ENCODE assay signal across 12 mouse cellular contexts in the genomic region with DNA sequence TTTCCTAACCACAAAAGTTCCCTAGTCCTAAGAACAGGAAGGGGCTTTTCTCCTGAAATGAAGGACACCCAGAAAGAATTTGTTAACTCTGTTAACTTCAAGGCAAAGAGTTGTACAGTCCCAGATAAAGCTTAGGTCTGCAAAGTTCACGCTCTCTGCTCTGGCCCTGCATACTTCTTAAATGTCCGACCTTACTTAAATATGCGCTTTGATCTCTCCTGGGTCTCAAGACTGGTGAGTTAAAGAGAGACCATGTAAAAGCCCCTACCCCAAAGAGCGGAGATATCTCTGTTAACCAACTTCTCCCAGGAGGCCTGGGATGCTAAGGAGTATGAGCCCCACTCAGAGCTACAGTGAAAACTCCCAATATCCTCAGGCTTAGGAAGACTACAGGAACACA.
DNase-seq lines count a peak whose midpoint lies in the region; ATAC-seq and TF ChIP-seq lines count a peak whose summit lies in the region.
"Had no signal": no experiment of that assay in that cellular context is flagged by ENCODE, and none has a peak within 500 bp of the region (broad histone marks: within the 10 kb centered on the region; RNA-seq: fewer than 3 reads in every experiment).

No protein-coding gene starts in this region.

- H3K36me3 ChIP-seq in heart, embryonic 12.5 days: peaks cover 8% of the 10 kb centered on the region; the same call in 1 of the 2 replicates
- H3K36me3 ChIP-seq in liver, adult 2 months (ENCODE audit: control insufficient read depth, insufficient read depth, low read length): no peaks in the 10 kb centered on the region
- H3K36me3 ChIP-seq in embryonic facial prominence, embryonic 10.5 days (replicated peaks): peaks cover 24% of the 10 kb centered on the region
- H3K36me3 ChIP-seq in stomach, embryonic 15.5 days: no peaks in the 10 kb centered on the region
- H3K36me3 ChIP-seq: midbrain, embryonic 15.5 days; neural tube, embryonic 13.5 days had no signal

- H3K9ac ChIP-seq in heart, embryonic 12.5 days: no peak overlapping the region
- no peak overlapping the region for H3K9ac ChIP-seq in liver, adult 2 months (ENCODE audit: low read depth, low read length)
- no peak overlapping the region for H3K9ac ChIP-seq in stomach, embryonic 15.5 days
- H3K9ac ChIP-seq: midbrain, embryonic 15.5 days; neural tube, embryonic 13.5 days had no signal

- no peaks in the 10 kb centered on the region for H3K9me3 ChIP-seq in heart, embryonic 12.5 days (replicated peaks)
- H3K9me3 ChIP-seq in embryonic facial prominence, embryonic 10.5 days: no peaks in the 10 kb centered on the region
- H3K9me3 ChIP-seq in stomach, embryonic 15.5 days: no peaks in the 10 kb centered on the region
- H3K9me3 ChIP-seq: midbrain, embryonic 15.5 days; neural tube, embryonic 13.5 days had no signal

- intact Hi-C loops in heart, postnatal 25 days (cut with DNase I): no loop called here

- peak overlapping the region; percentile 90 for H3K27ac ChIP-seq in heart, embryonic 12.5 days (ENCODE audit: poor library complexity, severe bottlenecking)
- H3K27ac ChIP-seq in liver, adult 2 months (replicated peaks; ENCODE audit: insufficient read depth, low read depth, low read length): peak overlapping the region; percentile 89
- H3K27ac ChIP-seq in embryonic facial prominence, embryonic 10.5 days (replicated peaks): 0 out of 2 replicates have a peak overlapping the region, but pooled peaks have one; percentile 16
- H3K27ac ChIP-seq in stomach, embryonic 15.5 days: peak overlapping the region; percentile 31; the same call in 1 of the 2 replicates
- H3K27ac ChIP-seq: midbrain, embryonic 15.5 days; neural tube, embryonic 13.5 days had no signal

- no peak for ATAC-seq in heart, embryonic 12.5 days (ENCODE audit: insufficient number of reproducible peaks, low FRiP score)
- no peak for ATAC-seq in stomach, embryonic 15.5 days (ENCODE audit: insufficient read depth, low FRiP score, low read depth)
- ATAC-seq: midbrain, embryonic 15.5 days had no signal

- no peak overlapping the region for H3K4me3 ChIP-seq in heart, embryonic 12.5 days
- H3K4me3 ChIP-seq in liver, adult 2 months (ENCODE audit: insufficient read depth, low read depth, low read length): no peak overlapping the region
- no peak overlapping the region for H3K4me3 ChIP-seq in embryonic facial prominence, embryonic 10.5 days
- H3K4me3 ChIP-seq in stomach, embryonic 15.5 days (replicated peaks): no peak overlapping the region
- H3K4me3 ChIP-seq: midbrain, embryonic 15.5 days; neural tube, embryonic 13.5 days had no signal

- 52% methylated on average over 4 of the region's 4 CpGs for WGBS in heart, embryonic 12.5 days
- 77% methylated on average over 4 of the region's 4 CpGs for WGBS in liver, adult 2 months
- WGBS in embryonic facial prominence, embryonic 10.5 days: 68% methylated on average over 4 of the region's 4 CpGs
- 83% methylated on average over 4 of the region's 4 CpGs for WGBS in stomach, embryonic 15.5 days

- TF ChIP-seq CTCF in liver, adult 2 months (IDR thresholded peaks at IDR 0.05; ENCODE audit: low read depth, low read length): no peak

- H3K4me1 ChIP-seq in heart, embryonic 12.5 days (replicated peaks): peaks cover 93% of the 10 kb centered on the region
- peaks cover 75% of the 10 kb centered on the region for H3K4me1 ChIP-seq in liver, adult 2 months (ENCODE audit: control insufficient read depth, insufficient read depth, low read length)
- peaks cover 86% of the 10 kb centered on the region for H3K4me1 ChIP-seq in embryonic facial prominence, embryonic 10.5 days
- peaks cover 14% of the 10 kb centered on the region for H3K4me1 ChIP-seq in stomach, embryonic 15.5 days
- H3K4me1 ChIP-seq: neural tube, embryonic 13.5 days had no signal

- H3K79me2 ChIP-seq in liver, adult 2 months (ENCODE audit: control insufficient read depth, insufficient read depth, low read length): peaks cover 38% of the 10 kb centered on the region; the same call in 1 of the 2 replicates

- no peaks in the 10 kb centered on the region for H3K27me3 ChIP-seq in heart, embryonic 12.5 days (replicated peaks)
- H3K27me3 ChIP-seq in liver, adult 2 months (ENCODE audit: control insufficient read depth, insufficient read depth, low read length): no peaks in the 10 kb centered on the region
- H3K27me3 ChIP-seq in embryonic facial prominence, embryonic 10.5 days (replicated peaks; ENCODE audit: low read depth, poor library complexity, severe bottlenecking): no peaks in the 10 kb centered on the region
- no peaks in the 10 kb centered on the region for H3K27me3 ChIP-seq in stomach, embryonic 15.5 days (replicated peaks)
- H3K27me3 ChIP-seq: midbrain, embryonic 15.5 days; neural tube, embryonic 13.5 days had no signal

- TF ChIP-seq POLR2A in liver, adult 2 months (IDR thresholded peaks at IDR 0.05; ENCODE audit: extremely low read depth, insufficient read depth, low read length): no peak

- DNase-seq in heart, postnatal 25 days (ENCODE audit: low spot score): no peak
- DNase-seq in liver, adult 2 months (ENCODE audit: extremely low read depth, low read depth, low spot score): no peak
- no peak for DNase-seq in liver
- no peak for DNase-seq in embryonic facial prominence, embryonic 10.5 days (ENCODE audit: low spot score)
- DNase-seq in layer of hippocampus, adult 11-12 months (ENCODE audit: low spot score): no peak
- DNase-seq: cerebellum, adult 11-12 months; layer of hippocampus, adult 9-11 months; thymus, adult 18-20 months had no signal

- no peak overlapping the region for H3K4me2 ChIP-seq in heart, embryonic 12.5 days
- H3K4me2 ChIP-seq in stomach, embryonic 15.5 days: no peak overlapping the region
- H3K4me2 ChIP-seq: midbrain, embryonic 15.5 days; neural tube, embryonic 13.5 days had no signal

Comparison
In these comparisons a context has a peak if more than half of its experiments do, and no peak if none do; other contexts are left out.
1. H3K27ac ChIP-seq: peak in every context shown above with its lines; median percentile 90 in heart, embryonic 12.5 days; 89 in liver, adult 2 months; 31 in stomach, embryonic 15.5 days; 16 in embryonic facial prominence, embryonic 10.5 days.